Comparison of ENCODE assay signal across 25 mouse cellular contexts in genomic region chr12:99527452-99527851, GRCm38 (mm10). TPM values are rescaled to one million over a fixed set of nuclear protein-coding genes. Genes with fewer than 3 reads are reported as not detected.
DNase-seq lines count a peak whose midpoint lies in the region; ATAC-seq and TF ChIP-seq lines count a peak whose summit lies in the region.
"Had no signal": no experiment of that assay in that cellular context is flagged by ENCODE, and none has a peak within 500 bp of the region (broad histone marks: within the 10 kb centered on the region; RNA-seq: fewer than 3 reads in every experiment).

No protein-coding gene starts in this region.

- no peak for ATAC-seq in cerebellum, adult (ENCODE audit: insufficient number of reproducible peaks, low FRiP score, low TSS enrichment)
- no peak for ATAC-seq in intestine, embryonic 14.5 days (replicated peaks; ENCODE audit: low FRiP score, low TSS enrichment, low read depth)
- ATAC-seq in intestine, postnatal 0 days, result no peak
- no peak for ATAC-seq in stomach, postnatal 0 days (ENCODE audit: low FRiP score, low TSS enrichment)
- ATAC-seq: CD4-positive, CD25-positive, alpha-beta regulatory T cell, adult 4 months; forebrain, embryonic 14.5 days had no signal

- H3K9me3 ChIP-seq in intestine, embryonic 14.5 days (ENCODE audit: control insufficient read depth, low read length), result no peaks in the 10 kb centered on the region
- no peaks in the 10 kb centered on the region for H3K9me3 ChIP-seq in intestine, postnatal 0 days (ENCODE audit: control insufficient read depth)
- no peaks in the 10 kb centered on the region for H3K9me3 ChIP-seq in stomach, postnatal 0 days (ENCODE audit: control insufficient read depth, low read length)
- H3K9me3 ChIP-seq: embryonic facial prominence, embryonic 13.5 days; hindbrain, embryonic 12.5 days; limb, embryonic 12.5 days; liver, embryonic 13.5 days; midbrain, embryonic 12.5 days; neural tube, embryonic 15.5 days; stomach, embryonic 15.5 days had no signal

- DNase-seq in cerebellum, adult 2 months, result peak; percentile 54 to 55
- peak; percentile 51 for DNase-seq in intestine, embryonic 14.5 days (ENCODE audit: low spot score)
- DNase-seq in cerebellum, postnatal 10 days, result peak; percentile 66 to 70
- DNase-seq in stomach, postnatal 0 days (ENCODE audit: low spot score), result peak; percentile 32
- DNase-seq in layer of hippocampus, adult 18-20 months (ENCODE audit: low spot score in 2 of 2), result no peak
- DNase-seq: adrenal gland, postnatal 36 days; kidney, adult 2 months; liver, embryonic 13.5 days; lung, adult 2 months; lung, postnatal 14 days; thymus, adult 18-20 months; thymus, postnatal 36 days had no signal

- no peak for TF ChIP-seq EP300 in stomach, postnatal 0 days (optimal IDR thresholded peaks at IDR 0.05)

- H3K9ac ChIP-seq in intestine, embryonic 14.5 days (ENCODE audit: low read length), result no peak overlapping the region
- no peak overlapping the region for H3K9ac ChIP-seq in intestine, postnatal 0 days (ENCODE audit: low read depth, low read length)
- no peak overlapping the region for H3K9ac ChIP-seq in stomach, postnatal 0 days (ENCODE audit: low read length)
- H3K9ac ChIP-seq: embryonic facial prominence, embryonic 13.5 days; hindbrain, embryonic 12.5 days; limb, embryonic 12.5 days; liver, embryonic 13.5 days; midbrain, embryonic 12.5 days; neural tube, embryonic 15.5 days; stomach, embryonic 15.5 days had no signal

- no peak overlapping the region for H3K4me2 ChIP-seq in intestine, embryonic 14.5 days (ENCODE audit: low read length)
- no peak overlapping the region for H3K4me2 ChIP-seq in intestine, postnatal 0 days (replicated peaks; ENCODE audit: low read depth)
- H3K4me2 ChIP-seq in stomach, postnatal 0 days (replicated peaks; ENCODE audit: low read depth), result no peak overlapping the region
- H3K4me2 ChIP-seq: embryonic facial prominence, embryonic 13.5 days; heart, embryonic 11.5 days; hindbrain, embryonic 12.5 days; limb, embryonic 12.5 days; liver, embryonic 13.5 days; midbrain, embryonic 12.5 days; neural tube, embryonic 15.5 days; stomach, embryonic 15.5 days had no signal

- H3K4me3 ChIP-seq in cerebellum, adult 2 months (replicated peaks; ENCODE audit: insufficient read depth, low read depth, low read length), result no peak overlapping the region
- H3K4me3 ChIP-seq in intestine, embryonic 14.5 days (ENCODE audit: low read depth, low read length), result no peak overlapping the region
- no peak overlapping the region for H3K4me3 ChIP-seq in intestine, postnatal 0 days (ENCODE audit: low read depth, low read length)
- H3K4me3 ChIP-seq in stomach, postnatal 0 days (ENCODE audit: low read depth, low read length), result no peak overlapping the region
- H3K4me3 ChIP-seq: embryonic facial prominence, embryonic 13.5 days; erythroblast, embryonic 14.5 days; hindbrain, embryonic 12.5 days; limb, embryonic 12.5 days; liver, embryonic 13.5 days; midbrain, embryonic 12.5 days; neural tube, embryonic 15.5 days; stomach, embryonic 15.5 days had no signal

- TF ChIP-seq CTCF in cerebellum, adult 2 months (IDR thresholded peaks at IDR 0.05; ENCODE audit: borderline replicate concordance, insufficient read depth, low read depth, low read length), result no peak
- no peak for TF ChIP-seq CTCF in intestine, postnatal 0 days (IDR thresholded peaks at IDR 0.05; ENCODE audit: low read depth)
- TF ChIP-seq CTCF in stomach, postnatal 0 days (IDR thresholded peaks at IDR 0.05; ENCODE audit: low read depth), result no peak

- no peak for TF ChIP-seq POLR2A in cerebellum, adult 2 months (IDR thresholded peaks at IDR 0.05; ENCODE audit: borderline replicate concordance, insufficient read depth, low read length)

- WGBS in cerebellum, adult 2 months, result 49% methylated on average over 6 of the region's 6 CpGs
- 78% methylated on average over 6 of the region's 6 CpGs for WGBS in intestine, embryonic 14.5 days
- WGBS in intestine, postnatal 0 days, result 56% methylated on average over 5 of the region's 6 CpGs
- 62% methylated on average over 6 of the region's 6 CpGs for WGBS in stomach, postnatal 0 days

- H3K4me1 ChIP-seq in cerebellum, adult 2 months (ENCODE audit: control insufficient read depth, insufficient read depth, low read length), result peaks cover 4% of the 10 kb centered on the region
- peaks cover 30% of the 10 kb centered on the region for H3K4me1 ChIP-seq in intestine, embryonic 14.5 days (replicated peaks; ENCODE audit: control insufficient read depth, insufficient read depth, low read length)
- peaks cover 5% of the 10 kb centered on the region; the same call in 1 of the 2 replicates for H3K4me1 ChIP-seq in intestine, postnatal 0 days (replicated peaks; ENCODE audit: control insufficient read depth, insufficient read depth, low read length)
- H3K4me1 ChIP-seq in stomach, postnatal 0 days (replicated peaks; ENCODE audit: control insufficient read depth, insufficient read depth), result 0 out of 2 replicates have a peak, but pooled peaks cover 2% of the 10 kb centered on the region

- no peaks in the 10 kb centered on the region for H3K27me3 ChIP-seq in cerebellum, adult 2 months (ENCODE audit: control insufficient read depth, insufficient read depth, low read length)
- no peaks in the 10 kb centered on the region for H3K27me3 ChIP-seq in intestine, embryonic 14.5 days (replicated peaks; ENCODE audit: control insufficient read depth, insufficient read depth, low read length)
- no peaks in the 10 kb centered on the region for H3K27me3 ChIP-seq in intestine, postnatal 0 days (replicated peaks; ENCODE audit: control insufficient read depth, insufficient read depth, low read length)
- H3K27me3 ChIP-seq in stomach, postnatal 0 days (ENCODE audit: control insufficient read depth, insufficient read depth, low read length), result no peaks in the 10 kb centered on the region
- H3K27me3 ChIP-seq: embryonic facial prominence, embryonic 13.5 days; hindbrain, embryonic 12.5 days; limb, embryonic 12.5 days; liver, embryonic 13.5 days; midbrain, embryonic 12.5 days; neural tube, embryonic 15.5 days had no signal

- no peak overlapping the region for H3K27ac ChIP-seq in cerebellum, adult 2 months (ENCODE audit: insufficient read depth, low read length)
- no peak overlapping the region for H3K27ac ChIP-seq in intestine, embryonic 14.5 days (ENCODE audit: low read depth)
- H3K27ac ChIP-seq in intestine, postnatal 0 days (ENCODE audit: low read depth, low read length), result no peak overlapping the region
- no peak overlapping the region for H3K27ac ChIP-seq in stomach, postnatal 0 days (replicated peaks)
- H3K27ac ChIP-seq: embryonic facial prominence, embryonic 13.5 days; hindbrain, embryonic 12.5 days; kidney, postnatal 0 days; limb, embryonic 12.5 days; liver, embryonic 13.5 days; midbrain, embryonic 12.5 days; neural tube, embryonic 15.5 days had no signal

- H3K36me3 ChIP-seq in intestine, embryonic 14.5 days (ENCODE audit: control insufficient read depth, insufficient read depth, low read length), result no peaks in the 10 kb centered on the region
- no peaks in the 10 kb centered on the region for H3K36me3 ChIP-seq in intestine, postnatal 0 days (ENCODE audit: control insufficient read depth, insufficient read depth)
- no peaks in the 10 kb centered on the region for H3K36me3 ChIP-seq in stomach, postnatal 0 days (ENCODE audit: control insufficient read depth, insufficient read depth, low read length)
- H3K36me3 ChIP-seq: embryonic facial prominence, embryonic 13.5 days; hindbrain, embryonic 12.5 days; limb, embryonic 12.5 days; midbrain, embryonic 12.5 days; neural tube, embryonic 15.5 days; stomach, embryonic 15.5 days had no signal

RNA-seq across cellular contexts. Expression of gene Foxn3, which starts 35.9 kb away (rescaled TPM):
- polyA plus RNA-seq in cerebellum, adult 2 months (2012; rRNA removed), result 58.2 and 61.5 TPM in 2 replicates
- polyA plus RNA-seq in intestine, embryonic 14.5 days (2014; fragmentation: Nextera tagmentation; extraction: Ambion mirVana), result 74.3 and 75.9 TPM in 2 replicates
- polyA plus RNA-seq in intestine, postnatal 0 days (2015; fragmentation: Nextera tagmentation; extraction: Ambion mirVana), result 41.9 and 48.4 TPM in 2 replicates
- 40.1 and 44.1 TPM in 2 replicates for polyA plus RNA-seq in stomach, postnatal 0 days (2015; fragmentation: Nextera tagmentation; extraction: Ambion mirVana)
- total RNA-seq in layer of hippocampus, adult 18-20 months (2021), result 10 to 100 TPM; 51.4 to 54.4 TPM

Comparison
In these comparisons a context has a peak if more than half of its experiments do, and no peak if none do; other contexts are left out.
1. DNase-seq: peak in cerebellum, adult 2 months (2 of 2), intestine, embryonic 14.5 days (single experiment), cerebellum, postnatal 10 days (2 of 2) and stomach, postnatal 0 days (single experiment); none in layer of hippocampus, adult 18-20 months (0 of 2).